Mouse (Mus musculus) heart, embryonic 11.5 days (tissue): Measurements from ENCODE around the gene Ajm1. TPM values are rescaled to one million over a fixed set of nuclear protein-coding genes. Genes with fewer than 3 reads are reported as not detected.

ENCODE experiments used
- ATAC-seq: fragments of 200-750 bp; cut with Nextera tagmentation; replicated peaks from 2 replicates; pipeline ENCODE4 v1.8.0; 2017; ENCODE audit warnings: moderate library complexity; ENCODE audit not compliant: insufficient number of reproducible peaks, low FRiP score, low TSS enrichment
- H3K27ac ChIP-seq: fragments of 300-500 bp; sonication (generic); 2 replicates; pipeline ENCODE4 v1.5.1; 2014; ENCODE audit warnings: mild to moderate bottlenecking, low read depth, low read length
- H3K27me3 ChIP-seq: fragments of 300-500 bp; sonication (generic); 2 replicates; pipeline ENCODE4 v1.6.1; 2014; ENCODE audit warnings: mild to moderate bottlenecking, low read length, mixed read lengths; ENCODE audit not compliant: control insufficient read depth, insufficient read depth
- H3K36me3 ChIP-seq: fragments of 300-500 bp; sonication (generic); 2 replicates; pipeline ENCODE4 v1.6.1; 2014; ENCODE audit warnings: mild to moderate bottlenecking, low read length, moderate library complexity, mixed read lengths; ENCODE audit not compliant: control insufficient read depth, insufficient read depth
- H3K4me1 ChIP-seq: fragments of 300-500 bp; sonication (generic); 2 replicates; pipeline ENCODE4 v1.6.1; 2014; ENCODE audit warnings: low read length; ENCODE audit not compliant: control insufficient read depth, insufficient read depth
- H3K4me2 ChIP-seq: fragments of 300-500 bp; sonication (generic); 2 replicates; pipeline ENCODE4 v1.6.1; 2014; ENCODE audit warnings: mild to moderate bottlenecking, moderate library complexity
- H3K4me3 ChIP-seq: fragments of 300-500 bp; sonication (generic); 2 replicates; pipeline ENCODE4 v1.5.1; 2014; ENCODE audit warnings: low read depth, low read length
- H3K9ac ChIP-seq: fragments of 300-500 bp; sonication (generic); 2 replicates; pipeline ENCODE4 v1.6.1; 2014; ENCODE audit warnings: mild to moderate bottlenecking, low read depth, low read length, moderate library complexity
- H3K9me3 ChIP-seq: fragments of 300-500 bp; sonication (generic); replicated peaks from 2 replicates; pipeline ENCODE4 v1.6.1; 2016; ENCODE audit warnings: low read length; ENCODE audit not compliant: control insufficient read depth
- WGBS: fragments of 180-500 bp; shearing (Covaris S2); extraction: QIAGEN DNeasy Blood & Tissue Kit; methylation state at CpG from one replicate; pipeline ENCODE4 v1.1.7; 2014; ENCODE audit not compliant: insufficient replicate concordance; 5-methylcytosine and 5-hydroxymethylcytosine counted together
- polyA plus RNA-seq: library from polyadenylated mRNA; unstranded; fragments of >200 nt; fragmentation: Nextera tagmentation; extraction: Ambion mirVana; gene quantifications from 2 replicates; pipeline ENCODE4 v1.2.1, GENCODE M21; 2014

Ajm1 gene
- polyA plus RNA-seq, 1 experiment from 2014 or later: 0.21 TPM

GRCm38 (mm10) chr2:25616398-25616797, 34.8 kb upstream of the Ajm1 start:
- peak overlapping the region; percentile 6; the same call in 1 of the 2 replicates for H3K4me2 ChIP-seq
- 15% methylated on average over 22 of the region's 22 CpGs for WGBS
- no peak for ATAC-seq
- H3K27me3 ChIP-seq: peaks cover 66% of the 10 kb centered on the region
- no peaks in the 10 kb centered on the region for H3K36me3 ChIP-seq
- no peaks in the 10 kb centered on the region for H3K9me3 ChIP-seq
- no peak overlapping the region for H3K27ac ChIP-seq
- peaks cover 6% of the 10 kb centered on the region for H3K4me1 ChIP-seq
- H3K9ac ChIP-seq: no peak overlapping the region
- 0 out of 2 replicates have a peak overlapping the region, but pooled peaks have one; percentile 17 for H3K4me3 ChIP-seq

GRCm38 (mm10) chr2:25608671-25609070, 27.1 kb upstream of the Ajm1 start:
- Histone ChIP-seq H3K27ac (no peak overlapping the region), H3K4me3 (peak overlapping the region; percentile 99), H3K27me3 (peaks cover 19% of the 10 kb centered on the region), H3K4me1 (peaks cover 10% of the 10 kb centered on the region; the same call in 1 of the 2 replicates), H3K9ac (peak overlapping the region; percentile 98), H3K36me3 (no peaks in the 10 kb centered on the region), H3K9me3 (no peaks in the 10 kb centered on the region), H3K4me2 (peak overlapping the region; percentile 73)
- WGBS: 70% methylated on average over 10 of the region's 10 CpGs
- ATAC-seq: no peak

GRCm38 (mm10) chr2:25607761-25608622, 26.4 kb upstream of the Ajm1 start, which contains the start of gene Rabl6:
Gene Rabl6 (minus strand): TSS chr2:25608521.
- H3K4me1 ChIP-seq: peaks cover 10% of the 10 kb centered on the region; the same call in 1 of the 2 replicates
- H3K27me3 ChIP-seq: peaks cover 12% of the 10 kb centered on the region
- peak within 1 kb of the TSS; percentile 94 for H3K27ac ChIP-seq
- peak; percentile 74 for ATAC-seq
- peak within 1 kb of the TSS; percentile 99 for H3K4me3 ChIP-seq
- H3K9ac ChIP-seq: peak within 1 kb of the TSS; percentile 98
- no peaks in the 10 kb centered on the region for H3K36me3 ChIP-seq
- under 1% methylated on average over 80 of the region's 80 CpGs for WGBS
- no peaks in the 10 kb centered on the region for H3K9me3 ChIP-seq
- H3K4me2 ChIP-seq: peak within 1 kb of the TSS; percentile 73

- 90% methylated on average over 5 of the region's 5 CpGs for WGBS
These were observed 21.0 kb upstream of the Ajm1 start for GRCm38 (mm10) chr2:25602526-25602925.

GRCm38 (mm10) chr2:25600037-25600436, 18.5 kb upstream of the Ajm1 start:
- no peaks in the 10 kb centered on the region for H3K9me3 ChIP-seq
- 76% methylated on average over 2 of the region's 2 CpGs for WGBS
- peaks cover 47% of the 10 kb centered on the region for H3K36me3 ChIP-seq
- no peak overlapping the region for H3K4me3 ChIP-seq
- H3K9ac ChIP-seq: no peak overlapping the region
- no peak for ATAC-seq
- H3K27ac ChIP-seq: no peak overlapping the region
- H3K4me2 ChIP-seq: no peak overlapping the region
- H3K27me3 ChIP-seq: no peaks in the 10 kb centered on the region
- H3K4me1 ChIP-seq: 0 out of 2 replicates have a peak, but pooled peaks cover 4% of the 10 kb centered on the region

More at GRCm38 (mm10) chr2:25602526-25602925, 21.0 kb upstream of the Ajm1 start:
- Histone ChIP-seq H3K4me2 (no peak overlapping the region), H3K9ac (no peak overlapping the region), H3K27me3 (no peaks in the 10 kb centered on the region), H3K4me3 (no peak overlapping the region), H3K4me1 (peaks cover 13% of the 10 kb centered on the region; the same call in 1 of the 2 replicates), H3K36me3 (peaks cover 27% of the 10 kb centered on the region), H3K9me3 (no peaks in the 10 kb centered on the region), H3K27ac (no peak overlapping the region)
- ATAC-seq: no peak

GRCm38 (mm10) chr2:25598749-25599148, 17.2 kb upstream of the Ajm1 start:
- Histone ChIP-seq H3K9me3 (no peaks in the 10 kb centered on the region), H3K4me3 (no peak overlapping the region), H3K9ac (no peak overlapping the region), H3K4me2 (no peak overlapping the region), H3K36me3 (peaks cover 51% of the 10 kb centered on the region), H3K27me3 (no peaks in the 10 kb centered on the region), H3K4me1 (0 out of 2 replicates have a peak, but pooled peaks cover 4% of the 10 kb centered on the region), H3K27ac (no peak overlapping the region)
- no peak for ATAC-seq
- 86% methylated on average over 1 of the region's 1 CpGs for WGBS

GRCm38 (mm10) chr2:25596765-25597510, 15.4 kb upstream of the Ajm1 start:
- ATAC-seq: no peak
- Histone ChIP-seq H3K9ac (no peak overlapping the region), H3K9me3 (no peaks in the 10 kb centered on the region), H3K4me2 (no peak overlapping the region), H3K4me1 (0 out of 2 replicates have a peak, but pooled peaks cover 4% of the 10 kb centered on the region), H3K4me3 (no peak overlapping the region), H3K36me3 (peaks cover 60% of the 10 kb centered on the region), H3K27ac (no peak overlapping the region), H3K27me3 (no peaks in the 10 kb centered on the region)
- WGBS: 88% methylated on average over 5 of the region's 5 CpGs

GRCm38 (mm10) chr2:25591863-25592262, 10.3 kb upstream of the Ajm1 start:
- Histone ChIP-seq H3K27me3 (no peaks in the 10 kb centered on the region), H3K9ac (no peak overlapping the region), H3K36me3 (peaks cover 46% of the 10 kb centered on the region), H3K9me3 (no peaks in the 10 kb centered on the region), H3K4me1 (no peaks in the 10 kb centered on the region), H3K27ac (no peak overlapping the region), H3K4me2 (no peak overlapping the region), H3K4me3 (no peak overlapping the region)
- no peak for ATAC-seq
- WGBS: 85% methylated on average over 2 of the region's 2 CpGs
